Mouse (Mus musculus): ENCODE measurements around the gene Slc30a6.

DNA sequence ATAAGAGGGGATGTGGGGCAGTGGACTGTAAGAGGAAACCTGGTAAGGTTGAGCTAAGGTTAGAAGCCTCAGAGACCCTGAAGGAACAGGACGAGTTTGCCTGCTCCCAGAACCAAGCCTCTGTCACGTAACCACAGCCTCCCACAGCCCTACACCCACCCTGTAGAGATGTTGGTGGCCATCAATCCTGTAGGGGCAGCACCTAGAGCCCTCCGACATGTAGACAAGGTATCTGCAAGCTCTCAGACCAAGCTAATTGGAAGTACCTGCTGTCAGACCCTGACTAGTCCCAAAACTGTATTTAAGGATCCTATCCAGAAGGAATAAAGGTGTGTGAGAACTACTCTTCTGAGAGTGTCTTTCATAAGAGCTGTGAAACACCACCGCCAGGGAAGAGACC is 60.0 kb downstream of the Slc30a6 start:
- TF ChIP-seq CTCF (IDR thresholded peaks at IDR 0.05; ENCODE audit: borderline replicate concordance, insufficient read depth, low read depth, low read length), result no peak
- no peak for TF ChIP-seq POLR2A (IDR thresholded peaks at IDR 0.05; ENCODE audit: borderline replicate concordance, insufficient read depth, low read length)
